Mouse (Mus musculus) embryonic facial prominence, embryonic 13.5 days (tissue): ENCODE measurements around the gene Serpina3c. TPM values are rescaled to one million over a fixed set of nuclear protein-coding genes. Genes with fewer than 3 reads are reported as not detected.
"Not testable (repeated sequence)": the region's sequence is repeated elsewhere in the genome, so short reads cannot be mapped to it uniquely, and the experiment has no call there.

Source experiments
- ATAC-seq: fragments of 200-750 bp; cut with Nextera tagmentation; 2 replicates; pipeline ENCODE4 v1.8.0; 2017; ENCODE audit warnings: low read depth; ENCODE audit not compliant: insufficient number of reproducible peaks, insufficient read depth, low FRiP score, low TSS enrichment
- H3K27ac ChIP-seq: fragments of 300-500 bp; sonication (generic); 2 replicates; pipeline ENCODE4 v1.5.1; 2015; ENCODE audit warnings: moderate library complexity, mild to moderate bottlenecking, inconsistent platforms
- H3K27me3 ChIP-seq: fragments of 300-500 bp; sonication (generic); 2 replicates; pipeline ENCODE4 v1.6.1; 2015; ENCODE audit warnings: mild to moderate bottlenecking, inconsistent platforms
- H3K36me3 ChIP-seq: fragments of 300-500 bp; sonication (generic); 2 replicates; pipeline ENCODE4 v1.6.1; 2015; ENCODE audit warnings: mild to moderate bottlenecking, inconsistent platforms
- H3K4me1 ChIP-seq: fragments of 300-500 bp; sonication (generic); 2 replicates; pipeline ENCODE4 v1.6.1; 2015; ENCODE audit warnings: inconsistent platforms
- H3K4me2 ChIP-seq: fragments of 300-500 bp; sonication (generic); 2 replicates; pipeline ENCODE4 v1.6.1; 2015; ENCODE audit warnings: moderate library complexity, mild to moderate bottlenecking, inconsistent platforms
- H3K4me3 ChIP-seq: fragments of 300-500 bp; sonication (generic); 2 replicates; pipeline ENCODE4 v1.5.1; 2015; ENCODE audit warnings: mild to moderate bottlenecking, inconsistent platforms
- H3K9ac ChIP-seq: fragments of 300-500 bp; sonication (generic); 2 replicates; pipeline ENCODE4 v1.6.1; 2015; ENCODE audit warnings: mild to moderate bottlenecking, inconsistent platforms
- H3K9me3 ChIP-seq: fragments of 300-500 bp; sonication (generic); 2 replicates; pipeline ENCODE4 v1.6.1; 2016; ENCODE audit warnings: inconsistent platforms
- WGBS: fragments of 180-500 bp; shearing (Covaris S2); methylation state at CpG from one replicate; pipeline ENCODE4 v1.1.7; 2015; ENCODE audit warnings: mixed read lengths; 5-methylcytosine and 5-hydroxymethylcytosine counted together
- polyA plus RNA-seq: library from polyadenylated mRNA; unstranded; fragments of >200 nt; fragmentation: Nextera tagmentation; extraction: Ambion mirVana; gene quantifications from 2 replicates; pipeline ENCODE4 v1.2.1, GENCODE M21; 2015

Gene Serpina3c
- polyA plus RNA-seq, 1 experiment from 2014 or later, result not detected

GRCm38 (mm10) chr12:104143286-104143685 is 10.4 kb downstream of the Serpina3c start:
- 83% methylated on average over 1 of the region's 1 CpGs for WGBS
- no peak for ATAC-seq
- no peaks in the 10 kb centered on the region for H3K36me3 ChIP-seq
- H3K27me3 ChIP-seq, result no peaks in the 10 kb centered on the region
- no peaks in the 10 kb centered on the region for H3K4me1 ChIP-seq
- no peak overlapping the region for H3K27ac ChIP-seq
- no peaks in the 10 kb centered on the region for H3K9me3 ChIP-seq
- H3K4me2 ChIP-seq, result no peak overlapping the region
- no peak overlapping the region for H3K9ac ChIP-seq
- no peak overlapping the region for H3K4me3 ChIP-seq

GRCm38 (mm10) chr12:104142427-104142826 is 11.2 kb downstream of the Serpina3c start:
- no peaks in the 10 kb centered on the region for H3K4me1 ChIP-seq
- WGBS, result 48% methylated on average over 1 of the region's 1 CpGs
- no peak overlapping the region for H3K4me2 ChIP-seq
- no peak overlapping the region for H3K27ac ChIP-seq
- H3K4me3 ChIP-seq, result no peak overlapping the region
- H3K27me3 ChIP-seq, result no peaks in the 10 kb centered on the region
- no peaks in the 10 kb centered on the region for H3K36me3 ChIP-seq
- H3K9ac ChIP-seq, result no peak overlapping the region
- no peaks in the 10 kb centered on the region for H3K9me3 ChIP-seq
- no peak for ATAC-seq

- Histone ChIP-seq H3K9me3 (no peaks in the 10 kb centered on the region), H3K27me3 (no peaks in the 10 kb centered on the region), H3K36me3 (no peaks in the 10 kb centered on the region), H3K4me3 (no peak overlapping the region), H3K9ac (no peak overlapping the region), H3K4me1 (no peaks in the 10 kb centered on the region), H3K27ac (no peak overlapping the region), H3K4me2 (no peak overlapping the region)
- WGBS, result 63% methylated on average over 1 of the region's 1 CpGs
- ATAC-seq, result no peak
These were observed 12.2 kb downstream of the Serpina3c start for GRCm38 (mm10) chr12:104141506-104141905.

- no peak overlapping the region for H3K4me2 ChIP-seq
- no peak for ATAC-seq
- no peaks in the 10 kb centered on the region for H3K9me3 ChIP-seq
- H3K9ac ChIP-seq, result no peak overlapping the region
- H3K27ac ChIP-seq, result no peak overlapping the region
- no peaks in the 10 kb centered on the region for H3K27me3 ChIP-seq
- 90% methylated on average over 4 of the region's 4 CpGs for WGBS
- no peaks in the 10 kb centered on the region for H3K36me3 ChIP-seq
- no peak overlapping the region for H3K4me3 ChIP-seq
- H3K4me1 ChIP-seq, result no peaks in the 10 kb centered on the region
These were observed 13.0 kb downstream of the Serpina3c start for GRCm38 (mm10) chr12:104140543-104141103.

- H3K27me3 ChIP-seq, result no peaks in the 10 kb centered on the region
- H3K36me3 ChIP-seq, result no peaks in the 10 kb centered on the region
- H3K9ac ChIP-seq, result no peak overlapping the region
- ATAC-seq, result no peak
- H3K9me3 ChIP-seq, result no peaks in the 10 kb centered on the region
- 83% methylated on average over 2 of the region's 2 CpGs for WGBS
- no peaks in the 10 kb centered on the region for H3K4me1 ChIP-seq
- no peak overlapping the region for H3K4me3 ChIP-seq
- no peak overlapping the region for H3K4me2 ChIP-seq
- no peak overlapping the region for H3K27ac ChIP-seq
These were observed 15.5 kb downstream of the Serpina3c start for GRCm38 (mm10) chr12:104138216-104138615.

- Histone ChIP-seq H3K4me2 (no peak overlapping the region), H3K27me3 (no peaks in the 10 kb centered on the region), H3K4me1 (no peaks in the 10 kb centered on the region), H3K9me3 (no peaks in the 10 kb centered on the region), H3K36me3 (no peaks in the 10 kb centered on the region), H3K27ac (no peak overlapping the region), H3K9ac (no peak overlapping the region), H3K4me3 (no peak overlapping the region)
- ATAC-seq, result no peak
These were observed 22.6 kb downstream of the Serpina3c start for GRCm38 (mm10) chr12:104131041-104131440.

GRCm38 (mm10) chr12:104127696-104128095 is 26.0 kb downstream of the Serpina3c start, which contains the start of gene Serpina3b:
Gene Serpina3b (plus strand): TSS chr12:104127996.
- 85% methylated on average over 5 of the region's 5 CpGs for WGBS
- H3K36me3 ChIP-seq, result no peaks in the 10 kb centered on the region
- H3K4me2 ChIP-seq, result no peak within 1 kb of the TSS
- no peak within 1 kb of the TSS for H3K27ac ChIP-seq
- no peaks in the 10 kb centered on the region for H3K4me1 ChIP-seq
- H3K9ac ChIP-seq, result no peak within 1 kb of the TSS
- H3K9me3 ChIP-seq, result no peaks in the 10 kb centered on the region
- no peak within 1 kb of the TSS for H3K4me3 ChIP-seq
- no peaks in the 10 kb centered on the region for H3K27me3 ChIP-seq
- no peak for ATAC-seq

- Histone ChIP-seq H3K27ac (no peak overlapping the region), H3K9me3 (no peaks in the 10 kb centered on the region), H3K4me1 (no peaks in the 10 kb centered on the region), H3K4me2 (no peak overlapping the region), H3K4me3 (no peak overlapping the region), H3K27me3 (no peaks in the 10 kb centered on the region), H3K9ac (no peak overlapping the region), H3K36me3 (no peaks in the 10 kb centered on the region)
- 87% methylated on average over 5 of the region's 5 CpGs for WGBS
- ATAC-seq, result no peak
These were observed 28.6 kb downstream of the Serpina3c start for GRCm38 (mm10) chr12:104125021-104125560.

GRCm38 (mm10) chr12:104123996-104124395 is 29.7 kb downstream of the Serpina3c start:
- Histone ChIP-seq H3K9me3 (no peaks in the 10 kb centered on the region), H3K4me3 (no peak overlapping the region), H3K27me3 (no peaks in the 10 kb centered on the region), H3K36me3 (no peaks in the 10 kb centered on the region), H3K27ac (no peak overlapping the region), H3K4me2 (no peak overlapping the region), H3K4me1 (no peaks in the 10 kb centered on the region), H3K9ac (no peak overlapping the region)
- WGBS, result 80% methylated on average over 2 of the region's 2 CpGs
- ATAC-seq, result no peak

- Histone ChIP-seq H3K36me3 (no peaks in the 10 kb centered on the region), H3K27ac (no peak overlapping the region), H3K9me3 (no peaks in the 10 kb centered on the region), H3K27me3 (no peaks in the 10 kb centered on the region), H3K4me1 (no peaks in the 10 kb centered on the region), H3K4me3 (no peak overlapping the region), H3K9ac (no peak overlapping the region), H3K4me2 (no peak overlapping the region)
- ATAC-seq, result no peak
- WGBS, result 87% methylated on average over 1 of the region's 1 CpGs
These were observed 30.6 kb downstream of the Serpina3c start for GRCm38 (mm10) chr12:104123097-104123496.

GRCm38 (mm10) chr12:104114921-104115579 is 38.6 kb downstream of the Serpina3c start:
- no peak overlapping the region for H3K4me3 ChIP-seq
- H3K36me3 ChIP-seq, result no peaks in the 10 kb centered on the region
- no peaks in the 10 kb centered on the region for H3K27me3 ChIP-seq
- H3K4me2 ChIP-seq, result no peak overlapping the region
- no peak for ATAC-seq
- H3K27ac ChIP-seq, result no peak overlapping the region
- H3K9me3 ChIP-seq, result no peaks in the 10 kb centered on the region
- H3K9ac ChIP-seq, result no peak overlapping the region
- no peaks in the 10 kb centered on the region for H3K4me1 ChIP-seq
- WGBS, result 51% methylated on average over 3 of the region's 3 CpGs

GRCm38 (mm10) chr12:104112333-104112732 is 41.3 kb downstream of the Serpina3c start, which contains the start of gene Serpina3a:
Gene Serpina3a (plus strand): TSS chr12:104112724.
- not testable (repeated sequence) for ATAC-seq, H3K27me3 ChIP-seq, H3K9me3 ChIP-seq, H3K27ac ChIP-seq, H3K4me2 ChIP-seq, H3K36me3 ChIP-seq, H3K4me1 ChIP-seq, H3K9ac ChIP-seq, H3K4me3 ChIP-seq
- 91% methylated on average over 11 of the region's 11 CpGs for WGBS
